Mouse (Mus musculus) T-helper 1 cell (primary cell): ENCODE results near the gene Il12rb1.

Experiments
- in situ Hi-C: fragments of 300-600 bp; cut with MboI, MseI; formaldehyde crosslinking; loops from one replicate; pipeline ENCODE4 v1.15.1; 2025; ENCODE audit warnings: high pct_unique_total_duplicates

Il12rb1 gene

GRCm38 (mm10) chr8:70773410-70773809 is 34.8 kb upstream of the Il12rb1 start:
- in situ Hi-C loops, result no loop called here

GRCm38 (mm10) chr8:70773833-70774232 is 34.4 kb upstream of the Il12rb1 start:
- in situ Hi-C loops, result no loop called here

- in situ Hi-C loops, result no loop called here
Measured at GRCm38 (mm10) chr8:70774740-70775139, 33.5 kb upstream of the Il12rb1 start.

- in situ Hi-C loops, result no loop called here
Measured at GRCm38 (mm10) chr8:70775227-70775626, 33.0 kb upstream of the Il12rb1 start.

GRCm38 (mm10) chr8:70775851-70776495 is 32.3 kb upstream of the Il12rb1 start:
- in situ Hi-C loops, result no loop called here

GRCm38 (mm10) chr8:70776496-70777444 is 31.5 kb upstream of the Il12rb1 start, which contains the start of gene Pik3r2:
Pik3r2 (minus strand) TSS chr8:70776713.
- in situ Hi-C loops, result no loop called here

GRCm38 (mm10) chr8:70780093-70780492 is 28.2 kb upstream of the Il12rb1 start:
- in situ Hi-C loops, result no loop called here

- in situ Hi-C loops, result no loop called here
Measured at GRCm38 (mm10) chr8:70786291-70787050, 21.8 kb upstream of the Il12rb1 start.

GRCm38 (mm10) chr8:70787051-70787445 is 21.2 kb upstream of the Il12rb1 start:
- in situ Hi-C loops, result no loop called here

GRCm38 (mm10) chr8:70787941-70788667 is 20.1 kb upstream of the Il12rb1 start:
- in situ Hi-C loops, result no loop called here

GRCm38 (mm10) chr8:70789046-70789445 is 19.2 kb upstream of the Il12rb1 start:
- in situ Hi-C loops, result no loop called here

GRCm38 (mm10) chr8:70790846-70791245 is 17.4 kb upstream of the Il12rb1 start:
- in situ Hi-C loops, result no loop called here

GRCm38 (mm10) chr8:70791294-70791701 is 17.0 kb upstream of the Il12rb1 start:
- in situ Hi-C loops, result no loop called here

- in situ Hi-C loops, result no loop called here
Measured at GRCm38 (mm10) chr8:70791975-70792691, 16.1 kb upstream of the Il12rb1 start.

GRCm38 (mm10) chr8:70792700-70793099 is 15.5 kb upstream of the Il12rb1 start:
- in situ Hi-C loops, result no loop called here

- in situ Hi-C loops, result no loop called here
Measured at GRCm38 (mm10) chr8:70794215-70794614, 14.0 kb upstream of the Il12rb1 start.

- in situ Hi-C loops, result no loop called here
Measured at GRCm38 (mm10) chr8:70795370-70795769, 12.9 kb upstream of the Il12rb1 start.

- in situ Hi-C loops, result no loop called here
Measured at GRCm38 (mm10) chr8:70796403-70797080, 11.7 kb upstream of the Il12rb1 start.

GRCm38 (mm10) chr8:70797081-70798070 is 10.9 kb upstream of the Il12rb1 start:
- in situ Hi-C loops, result no loop called here
